Mouse (Mus musculus) midbrain, embryonic 16.5 days (tissue): ENCODE measurements around the gene Gm5901. TPM values are rescaled to one million over a fixed set of nuclear protein-coding genes. Genes with fewer than 3 reads are reported as not detected.

Source experiments
- ATAC-seq: fragments of 200-750 bp; cut with Nextera tagmentation; 2 replicates; pipeline ENCODE4 v1.8.0; 2017; ENCODE audit warnings: moderate TSS enrichment
- H3K27ac ChIP-seq: fragments of 300-500 bp; sonication (generic); 2 replicates; pipeline ENCODE4 v1.5.1; 2014; ENCODE audit warnings: mild to moderate bottlenecking, low read length, mixed read lengths
- H3K27me3 ChIP-seq: fragments of 300-500 bp; sonication (generic); 2 replicates; pipeline ENCODE4 v1.6.1; 2014; ENCODE audit warnings: low read depth, low read length, mixed read lengths; ENCODE audit not compliant: control insufficient read depth, insufficient read depth
- H3K36me3 ChIP-seq: fragments of 300-500 bp; sonication (generic); 2 replicates; pipeline ENCODE4 v1.6.1; 2014; ENCODE audit warnings: mild to moderate bottlenecking, low read length, moderate library complexity, mixed read lengths; ENCODE audit not compliant: control insufficient read depth, insufficient read depth
- H3K4me1 ChIP-seq: fragments of 300-500 bp; sonication (generic); 2 replicates; pipeline ENCODE4 v1.6.1; 2014; ENCODE audit warnings: mild to moderate bottlenecking, low read length, mixed read lengths; ENCODE audit not compliant: control insufficient read depth, insufficient read depth
- H3K4me2 ChIP-seq: fragments of 300-500 bp; sonication (generic); 2 replicates; pipeline ENCODE4 v1.6.1; 2014; ENCODE audit warnings: mild to moderate bottlenecking, low read length, mixed read lengths
- H3K4me3 ChIP-seq: fragments of 300-500 bp; sonication (generic); 2 replicates; pipeline ENCODE4 v1.5.1; 2014; ENCODE audit warnings: low read depth, mild to moderate bottlenecking, low read length, moderate library complexity, mixed read lengths
- H3K9ac ChIP-seq: fragments of 300-500 bp; sonication (generic); 2 replicates; pipeline ENCODE4 v1.6.1; 2014; ENCODE audit warnings: low read depth, low read length, mixed read lengths
- H3K9me3 ChIP-seq: fragments of 300-500 bp; sonication (generic); replicated peaks from 2 replicates; pipeline ENCODE4 v1.6.1; 2014; ENCODE audit warnings: mild to moderate bottlenecking, low read length, mixed read lengths; ENCODE audit not compliant: control insufficient read depth, poor library complexity, severe bottlenecking
- WGBS: fragments of 180-500 bp; shearing (Covaris S2); extraction: QIAGEN DNeasy Blood & Tissue Kit; methylation state at CpG from one replicate; pipeline ENCODE4 v1.1.7; 2014; 5-methylcytosine and 5-hydroxymethylcytosine counted together
- polyA plus RNA-seq: library from polyadenylated mRNA; unstranded; fragments of >200 nt; fragmentation: Nextera tagmentation; extraction: Ambion mirVana; gene quantifications from 2 replicates; pipeline ENCODE4 v1.2.1, GENCODE M21; 2015

The Gm5901 gene
- polyA plus RNA-seq, 1 experiment from 2014 or later = not detected

DNA sequence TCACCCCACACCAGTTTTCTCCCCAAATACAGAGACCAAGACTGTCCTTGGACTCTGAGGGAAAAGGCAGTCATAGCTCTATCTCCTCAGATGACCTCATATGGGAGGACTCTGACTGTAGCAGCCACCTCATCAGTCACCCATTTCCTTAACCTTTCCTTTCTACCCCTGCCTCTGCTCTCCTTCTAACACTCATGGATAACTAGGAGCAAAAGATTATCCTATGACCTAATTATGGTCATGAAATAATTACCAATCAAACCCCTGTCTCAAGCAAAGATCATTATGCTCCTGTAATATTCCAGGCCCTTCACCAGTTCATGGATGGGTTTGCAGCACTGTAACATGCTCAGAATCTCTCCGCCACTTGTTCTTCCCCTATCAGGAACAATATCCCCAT is 6.9 kb upstream of the Gm5901 start, which contains the start of gene Olfr692:
Gene Olfr692 (plus strand): TSS at position 301 of the 400 bp plus-strand sequence.
- 100% methylated on average over 1 of the region's 1 CpGs for WGBS
- Histone ChIP-seq H3K9me3 (no peaks in the 10 kb centered on the region), H3K27ac (no peak within 1 kb of the TSS), H3K9ac (no peak within 1 kb of the TSS), H3K27me3 (no peaks in the 10 kb centered on the region), H3K4me3 (no peak within 1 kb of the TSS), H3K4me2 (no peak within 1 kb of the TSS), H3K36me3 (0 out of 2 replicates have a peak, but pooled peaks cover 3% of the 10 kb centered on the region), H3K4me1 (no peaks in the 10 kb centered on the region)
- ATAC-seq = no peak

DNA sequence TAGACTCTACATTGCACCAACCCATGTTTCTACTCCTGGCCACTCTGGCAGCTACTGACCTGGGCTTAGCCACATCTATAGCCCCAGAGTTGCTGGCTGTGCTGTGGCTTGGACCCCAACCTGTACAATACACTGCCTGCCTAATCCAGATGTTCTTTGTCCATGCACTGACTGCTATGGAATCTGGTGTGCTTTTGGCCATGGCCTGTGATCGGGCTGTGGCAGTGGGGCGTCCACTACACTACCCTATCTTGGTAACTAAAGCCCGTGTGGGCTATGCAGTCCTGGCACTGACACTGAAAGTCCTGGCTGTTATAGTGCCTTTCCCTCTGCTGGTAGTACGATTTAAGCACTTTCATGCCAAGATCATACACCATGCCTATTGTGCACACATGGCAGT is 6.3 kb upstream of the Gm5901 start:
- Histone ChIP-seq H3K36me3 (peaks cover 6% of the 10 kb centered on the region), H3K27me3 (no peaks in the 10 kb centered on the region), H3K4me2 (no peak overlapping the region), H3K9me3 (no peaks in the 10 kb centered on the region), H3K27ac (no peak overlapping the region), H3K4me1 (no peaks in the 10 kb centered on the region), H3K4me3 (no peak overlapping the region), H3K9ac (no peak overlapping the region)
- 94% methylated on average over 4 of the region's 4 CpGs for WGBS
- ATAC-seq = 0 out of 2 replicates have a peak, but pooled peaks have one; percentile 39

DNA sequence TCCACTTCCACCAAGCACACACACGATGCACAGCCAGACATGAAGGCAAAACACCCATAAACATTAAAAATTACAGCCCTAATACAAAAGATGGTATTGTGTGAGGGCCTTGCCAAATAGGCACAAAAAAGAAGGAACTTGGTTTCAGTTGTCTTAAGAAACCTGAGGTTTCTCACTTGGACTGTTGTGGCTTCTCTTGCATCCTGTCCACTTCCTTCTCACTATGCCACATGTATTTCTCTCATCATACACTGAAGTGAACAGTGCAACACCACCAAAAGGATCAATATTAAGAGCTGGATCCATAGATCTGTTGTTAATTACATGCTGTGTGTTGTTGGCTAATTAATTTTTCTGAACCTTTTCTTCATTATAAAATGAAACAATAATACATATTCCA is 1.9 kb upstream of the Gm5901 start:
- Histone ChIP-seq H3K4me3 (no peak overlapping the region), H3K36me3 (peaks cover 24% of the 10 kb centered on the region)
- WGBS = 88% methylated on average over 1 of the region's 1 CpGs

DNA sequence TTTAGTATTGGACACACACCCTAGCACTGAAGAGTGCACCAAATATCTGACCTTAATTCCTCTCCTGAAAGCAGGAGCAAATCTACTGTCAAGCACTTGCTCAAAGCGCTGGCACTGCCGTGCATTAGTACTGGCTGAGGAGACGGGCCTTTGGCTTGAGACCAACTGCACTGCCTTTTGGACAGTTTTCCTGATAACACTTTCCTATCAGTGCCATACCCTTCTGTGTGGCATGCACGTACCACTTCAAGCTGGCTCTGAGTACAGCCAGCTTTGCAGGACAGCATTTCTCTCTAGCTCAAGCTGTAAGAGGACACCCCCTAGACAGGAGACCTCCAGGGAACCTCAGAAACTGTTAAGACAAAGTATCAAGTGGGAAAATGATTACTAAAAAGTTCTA is 1.3 kb upstream of the Gm5901 start:
- Histone ChIP-seq H3K9ac (no peak overlapping the region), H3K9me3 (no peaks in the 10 kb centered on the region), H3K27me3 (no peaks in the 10 kb centered on the region), H3K4me1 (no peaks in the 10 kb centered on the region), H3K36me3 (peaks cover 29% of the 10 kb centered on the region), H3K4me2 (no peak overlapping the region), H3K27ac (no peak overlapping the region), H3K4me3 (no peak overlapping the region)
- 92% methylated on average over 4 of the region's 4 CpGs for WGBS
- no peak for ATAC-seq

More for the DNA sequence above, 1.9 kb upstream of the Gm5901 start:
- H3K9me3 ChIP-seq = no peaks in the 10 kb centered on the region
- no peak overlapping the region for H3K4me2 ChIP-seq
- H3K27ac ChIP-seq = no peak overlapping the region
- H3K4me1 ChIP-seq = no peaks in the 10 kb centered on the region
- ATAC-seq = no peak
- no peaks in the 10 kb centered on the region for H3K27me3 ChIP-seq
- no peak overlapping the region for H3K9ac ChIP-seq

DNA sequence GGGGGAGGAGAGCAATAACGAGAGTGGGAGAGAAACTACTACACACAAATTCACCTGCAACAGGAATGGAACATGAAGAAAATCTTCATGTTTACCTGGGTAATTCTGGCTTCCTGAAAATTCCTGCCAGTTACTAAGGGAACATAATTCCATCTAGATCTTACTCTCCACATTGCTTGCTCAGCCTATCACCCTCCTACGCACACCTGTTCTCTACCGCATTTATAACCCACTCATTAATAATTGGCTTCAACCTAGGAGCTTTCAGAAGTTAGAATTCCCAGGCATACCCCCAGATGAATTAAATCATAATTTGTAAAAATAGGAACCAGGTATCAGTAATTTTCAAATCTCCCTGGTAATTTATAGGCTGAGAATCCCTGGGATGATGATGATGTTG is 862 bp upstream of the Gm5901 start:
- Histone ChIP-seq H3K9ac (no peak overlapping the region), H3K36me3 (peaks cover 34% of the 10 kb centered on the region), H3K4me3 (no peak overlapping the region), H3K27ac (no peak overlapping the region), H3K4me1 (no peaks in the 10 kb centered on the region), H3K27me3 (no peaks in the 10 kb centered on the region), H3K4me2 (no peak overlapping the region), H3K9me3 (no peaks in the 10 kb centered on the region)
- no peak for ATAC-seq
- 98% methylated on average over 3 of the region's 3 CpGs for WGBS

DNA sequence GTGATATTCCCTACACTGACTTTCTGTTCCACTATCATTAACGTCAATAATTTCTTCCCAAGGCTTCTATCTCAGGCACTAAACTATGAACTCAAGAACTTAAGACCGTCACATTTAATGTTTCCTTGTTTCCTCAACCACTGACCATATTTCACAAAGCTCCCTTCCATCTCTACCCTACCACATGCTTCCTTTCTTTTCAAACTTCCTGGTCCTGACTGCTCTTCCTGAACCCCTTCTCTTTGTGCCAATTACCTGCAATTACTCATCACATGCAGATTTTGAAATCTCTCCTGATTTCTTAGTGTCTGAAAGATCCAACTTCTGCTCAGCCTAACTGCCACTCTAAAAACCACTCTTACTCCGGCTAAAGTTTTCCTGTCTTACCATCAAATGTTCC is 5.5 kb downstream of the Gm5901 start:
- Histone ChIP-seq H3K9me3 (no peaks in the 10 kb centered on the region), H3K9ac (no peak overlapping the region), H3K27me3 (no peaks in the 10 kb centered on the region), H3K4me3 (no peak overlapping the region), H3K36me3 (peaks cover 61% of the 10 kb centered on the region), H3K4me1 (no peaks in the 10 kb centered on the region), H3K4me2 (no peak overlapping the region), H3K27ac (no peak overlapping the region)
- no peak for ATAC-seq
- WGBS = 95% methylated on average over 3 of the region's 3 CpGs

DNA sequence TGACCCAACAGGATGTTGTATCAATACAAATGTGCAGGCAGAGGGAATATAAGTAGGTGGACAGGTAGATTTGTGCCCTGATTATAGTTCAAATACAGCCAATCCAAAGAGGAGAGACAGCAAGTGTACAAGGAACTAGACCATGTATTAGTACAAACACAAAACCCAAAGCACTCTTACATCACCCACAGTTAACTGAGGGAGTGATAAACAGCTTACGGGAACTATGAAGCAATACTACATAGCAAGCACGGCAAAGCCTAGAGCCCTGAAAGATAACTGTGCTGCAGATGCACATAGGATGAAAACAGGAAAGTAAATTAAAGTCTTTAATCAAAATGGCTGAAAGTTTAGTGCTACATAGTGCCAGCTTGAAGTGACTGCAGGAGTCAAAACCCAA is 12.9 kb downstream of the Gm5901 start:
- no peaks in the 10 kb centered on the region for H3K27me3 ChIP-seq
- no peak for ATAC-seq
- no peak overlapping the region for H3K4me3 ChIP-seq
- H3K27ac ChIP-seq = no peak overlapping the region
- no peak overlapping the region for H3K4me2 ChIP-seq
- H3K4me1 ChIP-seq = no peaks in the 10 kb centered on the region
- WGBS = 98% methylated on average over 2 of the region's 2 CpGs
- H3K9ac ChIP-seq = no peak overlapping the region
- no peaks in the 10 kb centered on the region for H3K9me3 ChIP-seq
- peaks cover 58% of the 10 kb centered on the region for H3K36me3 ChIP-seq

DNA sequence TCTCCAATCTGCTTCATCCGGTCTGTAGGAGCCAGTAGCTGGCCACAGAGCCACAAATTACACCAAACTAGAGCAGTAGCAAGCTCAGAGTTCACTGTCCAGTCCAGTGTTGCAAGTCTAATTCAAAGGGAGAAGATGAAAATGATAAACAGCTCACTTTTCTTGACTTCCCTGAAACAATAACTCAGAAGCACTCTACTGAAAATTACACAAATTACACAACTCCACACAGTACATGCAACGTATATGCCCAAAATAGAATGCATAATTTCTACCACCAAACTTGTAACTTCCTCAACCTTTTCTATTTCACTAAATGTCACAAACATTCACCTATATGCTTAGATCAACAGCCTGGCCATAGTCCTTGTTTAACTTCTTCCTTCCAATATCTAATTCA is 15.4 kb downstream of the Gm5901 start:
- ATAC-seq = no peak
- no peak overlapping the region for H3K9ac ChIP-seq
- no peaks in the 10 kb centered on the region for H3K27me3 ChIP-seq
- no peak overlapping the region for H3K27ac ChIP-seq
- WGBS = 93% methylated on average over 2 of the region's 2 CpGs
- H3K4me2 ChIP-seq = no peak overlapping the region
- peaks cover 38% of the 10 kb centered on the region for H3K36me3 ChIP-seq
- no peaks in the 10 kb centered on the region for H3K4me1 ChIP-seq
- no peak overlapping the region for H3K4me3 ChIP-seq
- H3K9me3 ChIP-seq = no peaks in the 10 kb centered on the region

DNA sequence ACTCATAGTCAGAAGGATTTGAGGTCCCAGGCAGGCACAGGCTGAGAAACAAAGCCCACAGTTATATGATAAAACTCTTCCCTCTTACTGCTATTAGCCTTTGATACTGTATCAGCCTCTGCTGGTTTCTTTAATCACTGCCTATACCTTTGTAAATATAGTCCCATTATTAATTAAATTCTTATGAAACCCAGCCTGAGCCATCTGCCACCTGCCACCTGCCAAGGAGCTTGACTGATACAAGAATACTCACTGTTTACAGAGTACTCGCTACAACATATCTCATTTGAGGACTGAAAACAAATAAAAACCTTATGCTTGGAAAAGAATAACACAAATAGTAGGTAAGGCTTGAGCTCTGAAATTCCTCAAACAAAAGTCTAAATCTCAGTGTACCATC is 19.8 kb downstream of the Gm5901 start:
- Histone ChIP-seq H3K9me3 (no peaks in the 10 kb centered on the region), H3K4me1 (peaks cover 19% of the 10 kb centered on the region), H3K27ac (no peak overlapping the region), H3K36me3 (peaks cover 7% of the 10 kb centered on the region), H3K9ac (no peak overlapping the region), H3K27me3 (no peaks in the 10 kb centered on the region), H3K4me3 (no peak overlapping the region), H3K4me2 (no peak overlapping the region)
- ATAC-seq = no peak
- WGBS = 95% methylated on average over 1 of the region's 1 CpGs
